Mouse (Mus musculus): ENCODE data around the gene E2f2.

GRCm38 (mm10) chr4:136146712-136147154 lies 25.5 kb upstream of the E2f2 start:
- TF ChIP-seq CTCF (IDR thresholded peaks at IDR 0.05; ENCODE audit: extremely low read depth, insufficient read depth, low read length) (no peak), POLR2A (IDR thresholded peaks at IDR 0.05; ENCODE audit: extremely low read depth, insufficient read depth, low read length) (no peak)
